Mouse (Mus musculus) hindbrain, embryonic 11.5 days (tissue): ENCODE results near the gene Olfr1040. TPM values are rescaled to one million over a fixed set of nuclear protein-coding genes. Genes with fewer than 3 reads are reported as not detected.

ENCODE experiments used
- polyA plus RNA-seq: library from polyadenylated mRNA; unstranded; fragments of >200 nt; fragmentation: Nextera tagmentation; extraction: Ambion mirVana; gene quantifications from 2 replicates; pipeline ENCODE4 v1.2.1, GENCODE M21; 2014

Olfr1040 gene
- polyA plus RNA-seq, 1 experiment from 2014 or later: not detected

Other genes starting within 250 kb of the Olfr1040 start
- not detected in 2 replicates for gene Olfr1024, start 241.7 kb downstream of the Olfr1040 start, polyA plus RNA-seq
- not detected in 2 replicates for gene Olfr1025-ps1, start 231.5 kb downstream of the Olfr1040 start, polyA plus RNA-seq
- not detected in 2 replicates for gene Olfr1026, start 225.2 kb downstream of the Olfr1040 start, polyA plus RNA-seq
- not detected in 2 replicates for gene Olfr1028, start 196.3 kb downstream of the Olfr1040 start, polyA plus RNA-seq
- not detected in 2 replicates for gene Olfr1029, start 172.8 kb downstream of the Olfr1040 start, polyA plus RNA-seq
- gene Olfr1030, start 167.5 kb downstream of the Olfr1040 start, polyA plus RNA-seq: not detected in 2 replicates
- gene Olfr1031, start 156.4 kb downstream of the Olfr1040 start, polyA plus RNA-seq: not detected in 2 replicates
- gene Olfr1032, start 141.2 kb downstream of the Olfr1040 start, polyA plus RNA-seq: not detected in 2 replicates
- gene Olfr1033, start 126.1 kb downstream of the Olfr1040 start, polyA plus RNA-seq: not detected in 2 replicates
- gene Olfr1034, start 100.9 kb downstream of the Olfr1040 start, polyA plus RNA-seq: not detected in 2 replicates
- not detected in 2 replicates for gene Olfr1036, start 72.7 kb downstream of the Olfr1040 start, polyA plus RNA-seq
- not detected in 2 replicates for gene Olfr1037, start 59.3 kb downstream of the Olfr1040 start, polyA plus RNA-seq
- not detected in 2 replicates for gene Olfr1039, start 10.8 kb downstream of the Olfr1040 start, polyA plus RNA-seq
- gene Olfr1042, start 15.1 kb upstream of the Olfr1040 start, polyA plus RNA-seq: not detected in 2 replicates
- not detected in 2 replicates for gene Olfr1043, start 20.8 kb upstream of the Olfr1040 start, polyA plus RNA-seq
- gene Olfr1044, start 31.1 kb upstream of the Olfr1040 start, polyA plus RNA-seq: not detected in 2 replicates
- gene Olfr52, start 39.0 kb upstream of the Olfr1040 start, polyA plus RNA-seq: not detected in 2 replicates
- not detected in 2 replicates for gene Olfr1045, start 56.3 kb upstream of the Olfr1040 start, polyA plus RNA-seq
- not detected in 2 replicates for gene Olfr1046, start 72.6 kb upstream of the Olfr1040 start, polyA plus RNA-seq
- gene Olfr1047, start 84.7 kb upstream of the Olfr1040 start, polyA plus RNA-seq: not detected in 2 replicates
- gene Olfr1048, start 93.6 kb upstream of the Olfr1040 start, polyA plus RNA-seq: not detected in 2 replicates
- gene Olfr1049, start 111.6 kb upstream of the Olfr1040 start, polyA plus RNA-seq: not detected in 2 replicates
- gene Olfr1051, start 132.4 kb upstream of the Olfr1040 start, polyA plus RNA-seq: not detected in 2 replicates
- not detected in 2 replicates for gene Olfr1052, start 145.7 kb upstream of the Olfr1040 start, polyA plus RNA-seq
- gene Olfr1053, start 168.6 kb upstream of the Olfr1040 start, polyA plus RNA-seq: not detected in 2 replicates
- gene Olfr1054, start 188.7 kb upstream of the Olfr1040 start, polyA plus RNA-seq: not detected in 2 replicates
- gene Olfr1055, start 203.6 kb upstream of the Olfr1040 start, polyA plus RNA-seq: not detected in 2 replicates
- not detected in 2 replicates for gene Olfr1056, start 215.7 kb upstream of the Olfr1040 start, polyA plus RNA-seq
- not detected in 2 replicates for gene Olfr1057, start 231.7 kb upstream of the Olfr1040 start, polyA plus RNA-seq
- not detected in 2 replicates for gene Olfr1058, start 241.8 kb upstream of the Olfr1040 start, polyA plus RNA-seq